Mouse (Mus musculus): ENCODE data around the gene Scamp2. TPM values are rescaled to one million over a fixed set of nuclear protein-coding genes. Genes with fewer than 3 reads are reported as not detected.

Gene Scamp2
- polyA plus RNA-seq, 1 experiment from 2014 or later = 26.2 TPM

DNA sequence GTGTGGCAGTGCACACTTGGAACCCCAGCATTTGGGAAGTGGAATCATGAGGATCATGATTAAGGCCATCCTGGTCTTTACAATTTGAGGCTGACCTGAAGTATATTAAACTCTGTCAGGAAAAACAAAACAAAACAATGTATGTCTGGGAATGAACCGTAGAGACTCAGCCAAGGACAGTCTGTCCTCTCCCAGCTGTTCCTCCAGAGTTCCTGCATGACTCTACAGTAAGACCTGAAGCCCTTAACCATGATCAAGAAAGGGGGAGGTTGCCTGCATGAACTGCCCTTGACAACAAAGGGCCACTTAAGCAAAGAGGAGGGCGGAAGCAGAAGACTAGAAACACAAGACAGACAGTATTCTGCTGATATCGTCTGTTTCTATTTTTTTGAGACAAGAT, 14.8 kb downstream of the Scamp2 start:
- peaks cover 6% of the 10 kb centered on the region for H3K36me3 ChIP-seq (ENCODE audit: control insufficient read depth, insufficient read depth)
- 72% methylated on average over 3 of the region's 3 CpGs for WGBS (ENCODE audit: insufficient replicate concordance)
- no peak overlapping the region for H3K4me3 ChIP-seq (ENCODE audit: low read depth, low read length)
- H3K9ac ChIP-seq (ENCODE audit: low read depth, low read length) = no peak overlapping the region
- no peak overlapping the region for H3K27ac ChIP-seq (ENCODE audit: low read length)
- ATAC-seq (ENCODE audit: low read depth) = no peak
- no peak overlapping the region for H3K4me2 ChIP-seq (ENCODE audit: low read depth, low read length)
- peaks cover 14% of the 10 kb centered on the region for H3K4me1 ChIP-seq (ENCODE audit: control insufficient read depth, low read depth, low read length)
- no peaks in the 10 kb centered on the region for H3K27me3 ChIP-seq (ENCODE audit: control insufficient read depth, insufficient read depth, low read depth, low read length)
- no peaks in the 10 kb centered on the region for H3K9me3 ChIP-seq (replicated peaks; ENCODE audit: control insufficient read depth, low read length)

DNA sequence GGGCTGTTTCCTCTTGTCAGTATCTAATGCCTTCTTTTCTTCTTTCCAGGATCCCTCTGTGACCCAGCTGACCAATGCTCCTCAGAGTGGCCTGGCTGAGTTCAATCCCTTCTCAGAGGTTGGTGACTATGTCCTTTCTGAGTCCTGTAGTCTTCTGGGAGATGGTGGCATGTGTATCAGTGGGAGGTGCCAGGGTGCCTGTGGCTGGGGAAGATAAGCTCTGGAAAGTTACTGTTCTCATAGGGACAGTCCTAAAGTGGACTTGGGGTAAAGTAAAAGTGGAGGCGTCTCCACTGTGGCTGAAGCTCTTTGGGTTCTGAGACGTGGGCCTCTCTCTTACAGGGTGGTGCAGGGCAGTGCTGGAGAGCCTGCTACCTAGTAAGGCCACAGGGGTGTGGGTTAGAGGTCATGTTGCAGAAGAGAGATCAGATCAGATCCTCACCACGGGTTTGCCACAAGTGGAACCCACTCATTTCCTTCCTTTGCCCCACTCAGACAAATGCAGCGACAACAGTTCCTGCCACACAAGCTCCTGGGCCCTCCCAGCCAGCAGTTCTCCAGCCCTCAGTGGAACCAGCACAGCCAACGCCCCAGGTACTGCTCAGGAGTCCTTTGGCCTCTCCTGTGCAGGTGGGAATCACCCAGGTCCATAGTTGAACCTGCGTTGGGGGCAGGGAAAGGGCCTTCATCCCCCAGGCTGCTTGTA, 16.6 kb downstream of the Scamp2 start:
- WGBS (ENCODE audit: insufficient replicate concordance) = 25% methylated on average over 6 of the region's 6 CpGs
- H3K9ac ChIP-seq (ENCODE audit: low read depth, low read length) = peak overlapping the region; percentile 38
- ATAC-seq (ENCODE audit: low read depth) = peak; percentile 86
- H3K9me3 ChIP-seq (replicated peaks; ENCODE audit: control insufficient read depth, low read length) = no peaks in the 10 kb centered on the region
- H3K4me2 ChIP-seq (ENCODE audit: low read depth, low read length) = peak overlapping the region; percentile 34
- peak overlapping the region; percentile 58 for H3K27ac ChIP-seq (ENCODE audit: low read length)
- no peak overlapping the region for H3K4me3 ChIP-seq (ENCODE audit: low read depth, low read length)
- H3K36me3 ChIP-seq (ENCODE audit: control insufficient read depth, insufficient read depth) = peaks cover 16% of the 10 kb centered on the region
- no peaks in the 10 kb centered on the region for H3K27me3 ChIP-seq (ENCODE audit: control insufficient read depth, insufficient read depth, low read depth, low read length)
- peaks cover 14% of the 10 kb centered on the region for H3K4me1 ChIP-seq (ENCODE audit: control insufficient read depth, low read depth, low read length)

DNA sequence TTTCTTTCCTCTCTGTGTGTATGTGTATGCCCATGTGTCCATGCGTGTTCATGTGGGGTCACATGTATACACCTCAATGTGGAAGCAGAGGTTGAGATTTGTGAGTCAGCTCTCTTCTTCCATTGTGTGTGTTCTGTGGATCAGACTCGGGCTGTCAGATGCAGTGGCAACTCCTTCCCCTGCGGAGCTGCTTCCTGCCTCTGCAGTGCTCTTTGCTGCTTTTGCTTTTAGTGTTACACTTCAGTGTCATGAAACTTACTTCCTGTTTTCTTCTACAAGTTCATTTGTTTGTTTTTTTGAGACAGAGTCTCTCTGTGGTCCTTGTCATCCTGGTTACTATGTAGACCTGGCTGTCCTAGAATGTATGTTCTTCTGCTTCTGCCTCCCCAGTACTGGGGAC, 24.2 kb downstream of the Scamp2 start:
- Histone ChIP-seq H3K9ac (ENCODE audit: low read depth, low read length) (no peak overlapping the region), H3K36me3 (ENCODE audit: control insufficient read depth, insufficient read depth) (peaks cover 15% of the 10 kb centered on the region), H3K4me2 (ENCODE audit: low read depth, low read length) (no peak overlapping the region), H3K9me3 (replicated peaks; ENCODE audit: control insufficient read depth, low read length) (no peaks in the 10 kb centered on the region), H3K27ac (ENCODE audit: low read length) (no peak overlapping the region), H3K27me3 (ENCODE audit: control insufficient read depth, insufficient read depth, low read depth, low read length) (no peaks in the 10 kb centered on the region), H3K4me1 (ENCODE audit: control insufficient read depth, low read depth, low read length) (peaks cover 13% of the 10 kb centered on the region), H3K4me3 (ENCODE audit: low read depth, low read length) (no peak overlapping the region)
- ATAC-seq (ENCODE audit: low read depth) = no peak
- 55% methylated on average over 3 of the region's 3 CpGs for WGBS (ENCODE audit: insufficient replicate concordance)

DNA sequence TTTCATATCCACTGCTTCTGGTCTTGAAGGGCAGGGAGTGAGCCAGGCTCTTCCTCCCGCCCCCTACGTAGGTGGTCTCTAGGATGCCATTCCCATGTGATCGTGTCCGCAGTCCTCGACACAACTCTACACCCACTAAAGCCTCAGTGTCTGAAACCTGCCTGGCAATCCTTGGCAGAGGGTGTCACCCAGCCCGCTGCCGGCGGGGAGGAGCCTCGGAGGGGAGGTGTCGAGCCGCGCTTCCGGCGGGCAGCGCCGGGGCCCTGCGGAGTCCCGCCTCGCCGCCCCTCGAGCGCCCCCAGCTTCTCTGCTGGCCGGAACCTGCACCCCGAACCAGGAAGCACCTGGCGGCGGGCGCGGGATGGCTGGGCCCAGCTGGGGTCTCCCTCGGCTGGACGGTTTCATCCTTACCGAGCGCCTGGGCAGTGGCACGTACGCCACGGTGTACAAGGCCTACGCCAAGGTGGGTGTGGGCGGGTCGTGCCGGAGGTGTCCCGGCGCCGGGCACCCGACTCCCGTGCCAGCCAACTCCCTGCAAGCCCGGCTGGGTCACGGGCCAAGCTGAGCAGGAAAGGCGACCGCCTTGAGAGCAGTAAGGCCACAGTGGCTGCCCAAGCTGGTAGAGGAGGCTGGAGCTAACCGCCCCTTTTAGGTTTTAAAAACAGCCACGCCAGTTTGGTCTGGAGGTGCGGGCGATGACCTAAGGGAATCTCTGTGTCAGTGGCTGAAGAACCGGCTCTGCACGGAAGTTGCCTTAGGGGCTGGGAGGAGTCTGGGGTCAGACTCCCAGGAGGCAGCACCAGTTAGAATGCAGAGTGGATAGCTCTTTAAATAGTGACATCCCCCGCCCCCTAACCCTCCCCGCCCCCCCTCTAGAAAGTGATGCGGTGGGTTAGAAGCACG, 28.7 kb downstream of the Scamp2 start, which contains the start of gene Ulk3:
Ulk3 (plus strand) TSS at position 229 of the 903 bp plus-strand sequence.
- Histone ChIP-seq H3K4me3 (ENCODE audit: low read depth, low read length) (peak within 1 kb of the TSS; percentile 82), H3K9me3 (replicated peaks; ENCODE audit: control insufficient read depth, low read length) (no peaks in the 10 kb centered on the region), H3K27me3 (ENCODE audit: control insufficient read depth, insufficient read depth, low read depth, low read length) (no peaks in the 10 kb centered on the region), H3K27ac (ENCODE audit: low read length) (peak within 1 kb of the TSS; percentile 68), H3K9ac (ENCODE audit: low read depth, low read length) (peak within 1 kb of the TSS; percentile 83), H3K36me3 (ENCODE audit: control insufficient read depth, insufficient read depth) (no peaks in the 10 kb centered on the region), H3K4me2 (ENCODE audit: low read depth, low read length) (peak within 1 kb of the TSS; percentile 92), H3K4me1 (ENCODE audit: control insufficient read depth, low read depth, low read length) (peaks cover 20% of the 10 kb centered on the region)
- peak; percentile 85 for ATAC-seq (ENCODE audit: low read depth)
- under 1% methylated on average over 57 of the region's 58 CpGs for WGBS (ENCODE audit: insufficient replicate concordance)

DNA sequence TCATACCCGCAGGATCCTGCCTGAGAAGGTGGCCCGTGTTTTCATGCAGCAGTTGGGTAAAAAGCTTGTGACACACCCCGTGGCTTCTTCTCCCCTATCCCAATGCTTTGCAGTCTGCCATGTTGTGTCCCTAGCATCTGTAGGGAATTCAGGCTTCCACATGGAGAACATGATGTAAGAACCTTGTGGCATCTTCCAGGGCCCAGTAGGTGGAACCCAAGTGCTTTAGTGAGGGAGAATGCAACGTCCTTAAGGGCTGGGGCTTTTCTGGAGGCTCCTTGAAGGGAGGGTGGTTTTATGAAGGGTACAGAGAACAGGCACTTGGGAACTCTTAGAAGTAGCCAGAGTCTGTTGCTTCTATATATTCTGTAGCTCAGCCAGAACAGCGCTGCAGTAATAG, 30.0 kb downstream of the Scamp2 start:
- WGBS (ENCODE audit: insufficient replicate concordance) = 44% methylated on average over 5 of the region's 5 CpGs
- H3K36me3 ChIP-seq (ENCODE audit: control insufficient read depth, insufficient read depth) = no peaks in the 10 kb centered on the region

DNA sequence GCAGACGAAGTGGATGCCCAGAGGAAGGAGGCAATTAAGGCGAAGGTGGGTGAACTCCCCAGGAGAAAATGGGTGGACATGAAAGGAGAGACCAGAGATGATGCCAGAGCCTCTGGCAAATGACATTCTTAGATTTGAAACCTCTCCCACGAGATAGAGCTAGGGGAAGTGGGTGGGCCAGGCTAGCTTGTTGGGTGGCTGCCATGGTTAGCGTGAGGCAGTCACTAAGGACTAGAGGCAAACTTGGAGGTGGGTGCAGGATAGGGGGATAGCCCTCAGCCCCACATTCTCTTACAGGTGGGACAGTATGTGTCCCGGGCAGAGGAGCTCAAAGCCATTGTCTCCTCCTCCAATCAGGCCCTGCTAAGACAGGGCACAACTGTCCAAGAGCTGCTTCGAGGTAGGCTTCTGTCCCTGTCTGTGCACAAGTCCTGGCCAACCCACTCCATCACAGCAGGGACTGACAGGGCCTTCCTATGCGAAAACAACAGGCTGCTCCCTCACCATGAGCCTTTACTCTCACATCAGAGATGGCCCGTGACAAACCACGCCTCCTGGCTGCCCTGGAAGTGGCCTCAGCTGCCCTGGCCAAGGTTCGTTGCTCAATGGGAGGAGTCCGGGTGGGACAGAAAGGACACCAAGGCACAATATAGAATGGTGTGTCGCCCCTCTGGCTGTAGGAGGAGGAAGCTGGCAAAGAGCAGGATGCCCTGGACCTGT, 32.9 kb downstream of the Scamp2 start:
- Histone ChIP-seq H3K4me1 (ENCODE audit: control insufficient read depth, low read depth, low read length) (peaks cover 19% of the 10 kb centered on the region), H3K36me3 (ENCODE audit: control insufficient read depth, insufficient read depth) (no peaks in the 10 kb centered on the region), H3K4me2 (ENCODE audit: low read depth, low read length) (no peak overlapping the region), H3K9ac (ENCODE audit: low read depth, low read length) (no peak overlapping the region), H3K9me3 (replicated peaks; ENCODE audit: control insufficient read depth, low read length) (no peaks in the 10 kb centered on the region), H3K27me3 (ENCODE audit: control insufficient read depth, insufficient read depth, low read depth, low read length) (no peaks in the 10 kb centered on the region), H3K27ac (ENCODE audit: low read length) (no peak overlapping the region), H3K4me3 (ENCODE audit: low read depth, low read length) (no peak overlapping the region)
- no peak for ATAC-seq (ENCODE audit: low read depth)
- 63% methylated on average over 12 of the region's 12 CpGs for WGBS (ENCODE audit: insufficient replicate concordance)

More for the DNA sequence above, 30.0 kb downstream of the Scamp2 start:
- no peak overlapping the region for H3K4me3 ChIP-seq (ENCODE audit: low read depth, low read length)
- H3K27me3 ChIP-seq (ENCODE audit: control insufficient read depth, insufficient read depth, low read depth, low read length) = no peaks in the 10 kb centered on the region
- no peaks in the 10 kb centered on the region for H3K9me3 ChIP-seq (replicated peaks; ENCODE audit: control insufficient read depth, low read length)
- H3K9ac ChIP-seq (ENCODE audit: low read depth, low read length) = no peak overlapping the region
- peaks cover 20% of the 10 kb centered on the region for H3K4me1 ChIP-seq (ENCODE audit: control insufficient read depth, low read depth, low read length)
- no peak for ATAC-seq (ENCODE audit: low read depth)
- no peak overlapping the region for H3K4me2 ChIP-seq (ENCODE audit: low read depth, low read length)
- H3K27ac ChIP-seq (ENCODE audit: low read length) = no peak overlapping the region

DNA sequence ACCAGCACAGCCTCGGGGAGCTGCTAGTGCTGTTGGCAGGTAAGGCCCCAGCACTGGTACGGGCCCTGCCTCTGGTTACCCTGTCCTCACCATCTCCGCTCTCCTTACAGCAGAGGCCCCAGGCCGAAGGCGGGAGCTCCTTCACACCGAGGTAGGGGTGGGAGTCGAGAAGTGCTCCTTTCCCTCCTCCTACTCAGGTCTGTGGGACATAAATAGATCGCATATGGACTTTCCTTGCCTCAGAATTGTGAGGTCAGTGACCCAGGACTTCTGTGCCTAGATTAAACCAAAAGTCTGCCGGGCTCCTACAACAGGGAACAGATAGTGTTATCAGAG, 33.4 kb downstream of the Scamp2 start:
- no peaks in the 10 kb centered on the region for H3K36me3 ChIP-seq (ENCODE audit: control insufficient read depth, insufficient read depth)
- no peaks in the 10 kb centered on the region for H3K9me3 ChIP-seq (replicated peaks; ENCODE audit: control insufficient read depth, low read length)
- no peak overlapping the region for H3K9ac ChIP-seq (ENCODE audit: low read depth, low read length)
- peaks cover 14% of the 10 kb centered on the region for H3K4me1 ChIP-seq (ENCODE audit: control insufficient read depth, low read depth, low read length)
- no peak overlapping the region for H3K4me3 ChIP-seq (ENCODE audit: low read depth, low read length)
- H3K27ac ChIP-seq (ENCODE audit: low read length) = no peak overlapping the region
- no peak for ATAC-seq (ENCODE audit: low read depth)
- 71% methylated on average over 9 of the region's 9 CpGs for WGBS (ENCODE audit: insufficient replicate concordance)
- H3K4me2 ChIP-seq (ENCODE audit: low read depth, low read length) = no peak overlapping the region
- no peaks in the 10 kb centered on the region for H3K27me3 ChIP-seq (ENCODE audit: control insufficient read depth, insufficient read depth, low read depth, low read length)

DNA sequence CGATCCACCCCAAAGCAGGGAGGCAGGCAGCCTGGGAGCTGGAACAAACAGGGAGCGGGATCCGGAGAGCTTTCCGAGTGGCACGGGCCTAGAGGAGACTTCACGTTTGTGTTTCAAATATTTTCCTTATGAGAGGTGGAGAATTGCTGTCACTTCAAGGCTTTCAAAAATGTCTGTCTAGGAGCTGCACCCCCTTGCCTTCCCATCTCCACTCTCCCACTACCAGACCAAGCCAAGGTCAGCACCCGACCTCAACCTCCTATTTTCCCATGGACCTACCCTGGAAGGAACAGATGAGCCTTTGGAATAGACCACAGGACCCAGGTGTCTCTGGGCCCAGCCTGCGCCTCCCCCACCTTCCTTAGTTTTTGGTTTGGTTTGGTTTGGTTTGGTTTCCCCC, 36.5 kb downstream of the Scamp2 start:
- WGBS (ENCODE audit: insufficient replicate concordance) = 80% methylated on average over 8 of the region's 8 CpGs
- Histone ChIP-seq H3K9me3 (replicated peaks; ENCODE audit: control insufficient read depth, low read length) (no peaks in the 10 kb centered on the region), H3K9ac (ENCODE audit: low read depth, low read length) (no peak overlapping the region), H3K27ac (ENCODE audit: low read length) (no peak overlapping the region), H3K36me3 (ENCODE audit: control insufficient read depth, insufficient read depth) (no peaks in the 10 kb centered on the region), H3K4me3 (ENCODE audit: low read depth, low read length) (no peak overlapping the region), H3K4me2 (ENCODE audit: low read depth, low read length) (no peak overlapping the region), H3K27me3 (ENCODE audit: control insufficient read depth, insufficient read depth, low read depth, low read length) (no peaks in the 10 kb centered on the region), H3K4me1 (ENCODE audit: control insufficient read depth, low read depth, low read length) (peaks cover 12% of the 10 kb centered on the region)
- ATAC-seq (ENCODE audit: low read depth) = no peak

Measured in liver, embryonic 16.5 days (tissue).